Mouse (Mus musculus): ENCODE data around the gene Sema6d. TPM values are rescaled to one million over a fixed set of nuclear protein-coding genes. Genes with fewer than 3 reads are reported as not detected.

Gene Sema6d
- polyA plus RNA-seq, 1 experiment from 2014 or later = 12.2 TPM

- WGBS = 76% methylated on average over 10 of the region's 10 CpGs
- no peak overlapping the region for H3K4me3 ChIP-seq (ENCODE audit: low read depth, low read length)
- DNase-seq (ENCODE audit: low spot score) = no peak
- no peaks in the 10 kb centered on the region for H3K27me3 ChIP-seq (replicated peaks; ENCODE audit: control insufficient read depth, insufficient read depth, low read length)
- ATAC-seq (replicated peaks; ENCODE audit: low FRiP score) = no peak
- no peak overlapping the region for H3K27ac ChIP-seq (ENCODE audit: low read depth, low read length)
- no peaks in the 10 kb centered on the region for H3K4me1 ChIP-seq (replicated peaks; ENCODE audit: control insufficient read depth, insufficient read depth, low read length)
- H3K9me3 ChIP-seq (ENCODE audit: control insufficient read depth, low read length) = no peaks in the 10 kb centered on the region
- no peak overlapping the region for H3K9ac ChIP-seq (ENCODE audit: low read depth, low read length)
- H3K36me3 ChIP-seq (ENCODE audit: control insufficient read depth, insufficient read depth, low read length) = no peaks in the 10 kb centered on the region
- H3K4me2 ChIP-seq = no peak overlapping the region
Observed at GRCm38 (mm10) chr2:124470346-124471042, 380.7 kb downstream of the Sema6d start.

- Histone ChIP-seq H3K4me2 (no peak overlapping the region), H3K27me3 (replicated peaks; ENCODE audit: control insufficient read depth, insufficient read depth, low read length) (no peaks in the 10 kb centered on the region), H3K4me3 (ENCODE audit: low read depth, low read length) (no peak overlapping the region), H3K4me1 (replicated peaks; ENCODE audit: control insufficient read depth, insufficient read depth, low read length) (no peaks in the 10 kb centered on the region), H3K9me3 (ENCODE audit: control insufficient read depth, low read length) (no peaks in the 10 kb centered on the region), H3K36me3 (ENCODE audit: control insufficient read depth, insufficient read depth, low read length) (no peaks in the 10 kb centered on the region), H3K9ac (ENCODE audit: low read depth, low read length) (no peak overlapping the region), H3K27ac (ENCODE audit: low read depth, low read length) (no peak overlapping the region)
- 78% methylated on average over 6 of the region's 6 CpGs for WGBS
- DNase-seq (ENCODE audit: low spot score) (no peak), ATAC-seq (replicated peaks; ENCODE audit: low FRiP score) (no peak)
Observed at GRCm38 (mm10) chr2:124472674-124473507, 383.1 kb downstream of the Sema6d start.

- Histone ChIP-seq H3K9ac (ENCODE audit: low read depth, low read length) (no peak overlapping the region), H3K27me3 (replicated peaks; ENCODE audit: control insufficient read depth, insufficient read depth, low read length) (no peaks in the 10 kb centered on the region), H3K4me1 (replicated peaks; ENCODE audit: control insufficient read depth, insufficient read depth, low read length) (no peaks in the 10 kb centered on the region), H3K4me3 (ENCODE audit: low read depth, low read length) (no peak overlapping the region), H3K36me3 (ENCODE audit: control insufficient read depth, insufficient read depth, low read length) (no peaks in the 10 kb centered on the region), H3K27ac (ENCODE audit: low read depth, low read length) (no peak overlapping the region), H3K9me3 (ENCODE audit: control insufficient read depth, low read length) (no peaks in the 10 kb centered on the region), H3K4me2 (no peak overlapping the region)
- no peak for DNase-seq (ENCODE audit: low spot score)
- ATAC-seq (replicated peaks; ENCODE audit: low FRiP score) = no peak
Observed at GRCm38 (mm10) chr2:124477904-124478303, 388.1 kb downstream of the Sema6d start.

- 69% methylated on average over 4 of the region's 4 CpGs for WGBS
- DNase-seq (ENCODE audit: low spot score) = no peak
- H3K27me3 ChIP-seq (replicated peaks; ENCODE audit: control insufficient read depth, insufficient read depth, low read length) = no peaks in the 10 kb centered on the region
- H3K4me1 ChIP-seq (replicated peaks; ENCODE audit: control insufficient read depth, insufficient read depth, low read length) = no peaks in the 10 kb centered on the region
- H3K4me2 ChIP-seq = no peak overlapping the region
- H3K9me3 ChIP-seq (ENCODE audit: control insufficient read depth, low read length) = no peaks in the 10 kb centered on the region
- no peaks in the 10 kb centered on the region for H3K36me3 ChIP-seq (ENCODE audit: control insufficient read depth, insufficient read depth, low read length)
- H3K9ac ChIP-seq (ENCODE audit: low read depth, low read length) = no peak overlapping the region
- no peak for ATAC-seq (replicated peaks; ENCODE audit: low FRiP score)
- no peak overlapping the region for H3K27ac ChIP-seq (ENCODE audit: low read depth, low read length)
- H3K4me3 ChIP-seq (ENCODE audit: low read depth, low read length) = no peak overlapping the region
Observed at GRCm38 (mm10) chr2:124478526-124478925, 388.8 kb downstream of the Sema6d start.

GRCm38 (mm10) chr2:124485761-124486160 is 396.0 kb downstream of the Sema6d start:
- Histone ChIP-seq H3K36me3 (ENCODE audit: control insufficient read depth, insufficient read depth, low read length) (no peaks in the 10 kb centered on the region), H3K27ac (ENCODE audit: low read depth, low read length) (no peak overlapping the region), H3K4me2 (no peak overlapping the region), H3K9ac (ENCODE audit: low read depth, low read length) (no peak overlapping the region), H3K4me1 (replicated peaks; ENCODE audit: control insufficient read depth, insufficient read depth, low read length) (no peaks in the 10 kb centered on the region), H3K27me3 (replicated peaks; ENCODE audit: control insufficient read depth, insufficient read depth, low read length) (no peaks in the 10 kb centered on the region), H3K9me3 (ENCODE audit: control insufficient read depth, low read length) (no peaks in the 10 kb centered on the region), H3K4me3 (ENCODE audit: low read depth, low read length) (no peak overlapping the region)
- DNase-seq (ENCODE audit: low spot score) = no peak
- 76% methylated on average over 1 of the region's 1 CpGs for WGBS
- no peak for ATAC-seq (replicated peaks; ENCODE audit: low FRiP score)

- WGBS = 77% methylated on average over 12 of the region's 12 CpGs
- Histone ChIP-seq H3K9ac (ENCODE audit: low read depth, low read length) (no peak overlapping the region), H3K27ac (ENCODE audit: low read depth, low read length) (no peak overlapping the region), H3K4me2 (no peak overlapping the region), H3K4me1 (replicated peaks; ENCODE audit: control insufficient read depth, insufficient read depth, low read length) (no peaks in the 10 kb centered on the region), H3K36me3 (ENCODE audit: control insufficient read depth, insufficient read depth, low read length) (no peaks in the 10 kb centered on the region), H3K27me3 (replicated peaks; ENCODE audit: control insufficient read depth, insufficient read depth, low read length) (no peaks in the 10 kb centered on the region), H3K4me3 (ENCODE audit: low read depth, low read length) (no peak overlapping the region), H3K9me3 (ENCODE audit: control insufficient read depth, low read length) (no peaks in the 10 kb centered on the region)
- DNase-seq (ENCODE audit: low spot score) = no peak
- ATAC-seq (replicated peaks; ENCODE audit: low FRiP score) = no peak
Observed at GRCm38 (mm10) chr2:124490010-124490801, 400.4 kb downstream of the Sema6d start.

GRCm38 (mm10) chr2:124495751-124496150 is 406.0 kb downstream of the Sema6d start:
- H3K9me3 ChIP-seq (ENCODE audit: control insufficient read depth, low read length) = no peaks in the 10 kb centered on the region
- DNase-seq (ENCODE audit: low spot score) (no peak), ATAC-seq (replicated peaks; ENCODE audit: low FRiP score) (no peak)
- H3K4me3 ChIP-seq (ENCODE audit: low read depth, low read length) = no peak overlapping the region
- no peaks in the 10 kb centered on the region for H3K36me3 ChIP-seq (ENCODE audit: control insufficient read depth, insufficient read depth, low read length)
- H3K27me3 ChIP-seq (replicated peaks; ENCODE audit: control insufficient read depth, insufficient read depth, low read length) = no peaks in the 10 kb centered on the region
- no peak overlapping the region for H3K4me2 ChIP-seq
- no peaks in the 10 kb centered on the region for H3K4me1 ChIP-seq (replicated peaks; ENCODE audit: control insufficient read depth, insufficient read depth, low read length)
- no peak overlapping the region for H3K27ac ChIP-seq (ENCODE audit: low read depth, low read length)
- 66% methylated on average over 1 of the region's 1 CpGs for WGBS
- H3K9ac ChIP-seq (ENCODE audit: low read depth, low read length) = no peak overlapping the region

GRCm38 (mm10) chr2:124499670-124500069 is 409.9 kb downstream of the Sema6d start:
- Histone ChIP-seq H3K36me3 (ENCODE audit: control insufficient read depth, insufficient read depth, low read length) (no peaks in the 10 kb centered on the region), H3K4me2 (no peak overlapping the region), H3K9ac (ENCODE audit: low read depth, low read length) (no peak overlapping the region), H3K4me3 (ENCODE audit: low read depth, low read length) (no peak overlapping the region), H3K9me3 (ENCODE audit: control insufficient read depth, low read length) (no peaks in the 10 kb centered on the region), H3K4me1 (replicated peaks; ENCODE audit: control insufficient read depth, insufficient read depth, low read length) (no peaks in the 10 kb centered on the region), H3K27me3 (replicated peaks; ENCODE audit: control insufficient read depth, insufficient read depth, low read length) (no peaks in the 10 kb centered on the region), H3K27ac (ENCODE audit: low read depth, low read length) (no peak overlapping the region)
- DNase-seq (ENCODE audit: low spot score) (no peak), ATAC-seq (replicated peaks; ENCODE audit: low FRiP score) (no peak)
- WGBS = 20% methylated on average over 1 of the region's 1 CpGs

All from liver, embryonic 11.5 days (tissue).